Mouse (Mus musculus): ENCODE data around the gene Capzb.

Capzb gene

GRCm38 (mm10) chr4:139310899-139311701 lies 118.4 kb downstream of the Capzb start:
- no peak for DNase-seq

- no peak for DNase-seq
Observed at GRCm38 (mm10) chr4:139311707-139312106, 119.0 kb downstream of the Capzb start.

DNA sequence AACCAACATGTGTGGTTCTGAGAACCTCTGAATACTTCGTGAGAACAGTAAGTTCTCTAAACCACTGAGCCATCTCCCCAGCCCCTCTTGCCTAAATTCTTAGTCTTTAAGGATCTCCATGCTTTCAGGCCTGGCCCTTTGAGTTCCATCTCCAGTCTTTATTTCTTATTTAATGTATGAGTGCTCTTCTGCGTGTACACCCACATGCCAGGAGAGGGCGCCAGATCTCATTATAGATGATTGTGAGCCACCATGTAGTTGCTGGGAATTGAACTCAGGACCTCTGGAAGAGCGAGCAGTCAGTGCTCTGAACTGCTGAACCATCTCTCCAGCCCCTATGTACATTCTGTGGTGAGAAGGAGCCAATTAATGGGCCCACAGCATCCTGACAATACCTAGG lies 119.9 kb downstream of the Capzb start:
- DNase-seq = peak; percentile 64

DNA sequence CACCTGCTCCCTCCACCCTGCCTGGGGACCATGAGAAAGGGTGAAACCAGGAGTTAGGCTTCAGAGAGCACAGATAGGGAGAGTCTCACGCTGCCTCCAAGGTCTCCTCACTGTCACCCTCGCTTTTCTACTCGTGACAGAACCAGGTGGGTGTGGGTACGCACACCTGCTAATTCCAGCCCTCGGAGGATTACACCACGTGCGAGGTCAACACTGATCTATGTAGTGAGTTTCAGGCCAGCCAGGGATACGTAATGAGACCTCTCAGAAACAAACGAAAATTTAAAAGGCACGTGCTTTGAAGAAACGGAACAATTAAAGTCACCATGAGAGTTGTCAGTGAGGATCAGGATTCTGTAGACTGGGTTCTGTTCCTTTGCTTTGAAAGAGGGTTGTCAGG lies 125.8 kb downstream of the Capzb start:
- DNase-seq = no peak

DNA sequence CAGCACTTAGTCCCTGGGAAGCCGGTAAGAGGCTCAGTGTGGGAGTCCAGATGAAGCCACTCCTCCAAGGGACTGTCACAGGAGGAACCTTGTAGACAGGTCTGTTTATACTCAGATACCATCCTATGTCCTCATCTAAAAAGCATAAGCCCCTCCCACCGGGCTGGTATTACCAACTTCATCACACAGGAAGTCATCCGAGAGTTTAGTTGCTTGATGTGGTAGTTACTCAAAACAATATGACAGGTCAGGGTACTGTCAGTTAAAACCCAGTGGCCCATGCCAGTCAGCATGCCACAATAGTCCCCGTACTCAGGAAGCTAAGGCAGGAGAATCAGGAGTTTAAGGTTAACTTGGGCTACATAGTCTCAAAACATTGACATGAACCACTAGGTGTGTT lies 127.0 kb downstream of the Capzb start:
- DNase-seq = no peak

DNA sequence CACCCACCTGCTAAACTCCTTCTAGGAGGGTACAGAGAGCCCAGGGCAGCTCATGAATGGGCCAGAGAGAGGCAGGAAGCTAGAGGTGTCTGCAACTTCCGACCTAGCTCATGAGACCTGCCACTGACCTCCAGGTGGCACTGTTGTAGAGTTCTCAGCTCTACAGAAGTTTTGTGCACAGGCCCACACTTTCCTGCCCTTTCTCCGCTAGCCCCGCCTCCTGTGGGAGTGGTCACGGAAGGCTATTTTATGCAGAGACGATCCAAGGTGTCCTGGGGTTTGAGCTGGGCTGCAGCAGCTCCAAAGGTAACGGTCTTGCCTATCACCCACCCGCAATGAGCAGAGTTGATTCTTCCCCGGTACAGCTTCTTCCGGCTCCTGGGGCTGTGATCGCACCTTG lies 137.9 kb downstream of the Capzb start:
- peak; percentile 92 for DNase-seq

DNA sequence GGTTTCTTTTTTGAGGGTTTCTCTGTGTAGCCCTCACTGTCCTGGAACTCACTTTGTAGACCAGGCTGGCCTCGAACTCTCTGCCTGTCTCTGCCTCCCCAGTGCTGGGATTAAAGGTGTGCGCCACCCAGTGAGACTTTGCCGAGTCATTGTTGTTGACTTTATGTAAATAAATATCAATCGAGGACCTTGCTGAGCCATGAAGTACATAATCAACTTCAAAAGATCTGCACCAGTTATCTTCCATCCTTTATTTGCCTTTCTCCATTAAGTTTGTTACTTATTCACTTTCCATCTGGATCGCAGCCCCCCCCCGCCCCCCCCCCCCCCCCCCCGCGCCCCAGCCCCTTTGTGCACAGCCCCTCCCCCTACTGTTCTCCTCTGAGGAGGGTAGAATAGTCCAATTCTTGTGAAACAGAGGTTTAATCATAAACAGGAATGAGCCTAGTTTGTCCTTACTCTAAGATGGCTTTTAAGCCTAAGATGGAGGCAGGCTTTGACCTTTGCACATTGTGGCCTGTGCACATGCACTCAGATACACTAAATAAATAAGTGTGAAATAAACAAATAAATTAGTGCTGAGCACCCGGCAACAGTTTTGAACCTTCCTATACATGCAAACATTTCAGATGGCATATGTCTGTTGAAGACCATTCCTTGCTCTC lies 142.1 kb downstream of the Capzb start:
- DNase-seq = no peak

DNA sequence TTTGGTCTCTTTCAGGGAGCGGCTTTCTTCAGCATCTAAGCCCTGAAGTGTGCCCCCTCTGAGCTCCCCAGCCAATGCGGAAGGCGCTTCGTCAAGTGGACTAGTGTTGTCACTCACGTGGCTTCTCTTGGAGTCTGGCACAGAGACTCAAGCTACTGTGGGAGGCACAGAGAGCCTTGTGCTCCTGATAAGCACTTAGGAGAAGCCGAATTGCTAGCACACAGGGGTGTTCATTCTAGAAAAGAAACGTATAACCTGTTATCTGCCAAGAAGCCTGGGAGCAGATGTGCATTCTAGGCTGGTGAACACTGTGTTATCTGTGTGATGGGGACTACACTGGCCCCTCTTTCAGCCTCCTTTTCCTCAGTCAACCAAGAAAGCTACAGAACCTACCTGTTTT lies 142.8 kb downstream of the Capzb start:
- no peak for DNase-seq

GRCm38 (mm10) chr4:139336822-139337483 lies 144.3 kb downstream of the Capzb start:
- DNase-seq = peak; percentile 84

- DNase-seq = no peak
Observed at GRCm38 (mm10) chr4:139338145-139338544, 145.4 kb downstream of the Capzb start.

DNA sequence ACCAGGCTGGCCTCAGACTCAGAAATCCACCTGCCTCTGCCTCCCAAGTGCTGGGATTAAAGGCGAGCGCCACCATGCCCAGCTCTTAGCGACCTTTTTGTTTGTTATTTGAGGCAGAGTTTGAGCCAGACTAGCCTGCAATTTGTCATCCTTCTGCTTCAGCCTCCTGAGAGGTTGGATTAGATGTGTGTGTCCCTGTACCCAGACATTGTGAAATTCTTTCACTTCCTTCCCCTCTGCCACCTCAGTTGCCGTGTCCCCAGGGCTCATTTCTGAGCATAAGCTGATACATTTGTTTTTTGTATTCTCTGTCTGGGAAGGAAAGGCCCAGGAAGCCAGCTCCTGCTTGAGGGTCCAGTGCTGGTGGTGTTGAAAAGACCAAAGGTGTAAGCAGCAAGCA lies 148.1 kb downstream of the Capzb start:
- DNase-seq = no peak
